Mouse (Mus musculus) layer of hippocampus, adult 2 months (tissue): ENCODE measurements at regions not wholly inside any gene's neighbourhood (a gene's known extent, or its start where the extent isn't known, plus 50 kb on each side); places are given as distances from the start of the nearest gene placed in this dataset.

Source experiments
- DNase-seq, 2 experiments: peaks; one replicate each; pipeline ENCODE4 v3.0.0; 2022; ENCODE audit warnings: low spot score in 2 of 2
- H3K27ac ChIP-seq: fragments of 200-600 bp; 2 replicates; pipeline ENCODE4 v1.8.1; 2022
- H3K4me3 ChIP-seq: fragments of 200-600 bp; 2 replicates; pipeline ENCODE4 v1.8.1; 2022; ENCODE audit warnings: mild to moderate bottlenecking
- CTCF ChIP-seq: fragments of 200-600 bp; conservative IDR thresholded peaks from 2 replicates; pipeline ENCODE4 v1.8.1; 2022; ENCODE audit warnings: antibody characterized with exemption, mild to moderate bottlenecking, moderate library complexity

GRCm38 (mm10) chr11:52561281-52561680 lies 165.1 kb downstream of the 9530068E07Rik start:
- H3K4me3 ChIP-seq: no peak overlapping the region
- H3K27ac ChIP-seq: no peak overlapping the region
- no peak for TF ChIP-seq CTCF
- no peak for DNase-seq

- no peak for TF ChIP-seq CTCF
- Histone ChIP-seq H3K27ac (no peak overlapping the region), H3K4me3 (no peak overlapping the region)
- no peak for DNase-seq
These were observed 169.2 kb downstream of the 9530068E07Rik start for GRCm38 (mm10) chr11:52565457-52565856.

GRCm38 (mm10) chr11:52566026-52566425 lies 169.8 kb downstream of the 9530068E07Rik start:
- no peak for DNase-seq

GRCm38 (mm10) chr11:52567945-52568687 lies 171.9 kb downstream of the 9530068E07Rik start:
- peak in 1 of 2 experiments; percentile 24 for DNase-seq
- no peak overlapping the region for H3K4me3 ChIP-seq
- no peak overlapping the region for H3K27ac ChIP-seq
- peak; percentile 12; the same call in 1 of the 2 replicates for TF ChIP-seq CTCF

More at GRCm38 (mm10) chr11:52566026-52566425, 169.8 kb downstream of the 9530068E07Rik start:
- Histone ChIP-seq H3K4me3 (no peak overlapping the region), H3K27ac (no peak overlapping the region)
- TF ChIP-seq CTCF: no peak

- H3K4me3 ChIP-seq: no peak overlapping the region
- no peak for TF ChIP-seq CTCF
- no peak overlapping the region for H3K27ac ChIP-seq
- DNase-seq: no peak
These were observed 172.6 kb downstream of the 9530068E07Rik start for GRCm38 (mm10) chr11:52568794-52569193.

GRCm38 (mm10) chr11:52569759-52570158 lies 173.5 kb downstream of the 9530068E07Rik start:
- Histone ChIP-seq H3K27ac (no peak overlapping the region), H3K4me3 (no peak overlapping the region)
- no peak for DNase-seq
- no peak for TF ChIP-seq CTCF

GRCm38 (mm10) chr11:52578471-52578870 lies 182.2 kb downstream of the 9530068E07Rik start:
- H3K4me3 ChIP-seq: no peak overlapping the region
- DNase-seq: no peak
- TF ChIP-seq CTCF: no peak
- no peak overlapping the region for H3K27ac ChIP-seq

GRCm38 (mm10) chr11:52579764-52580377 lies 183.6 kb downstream of the 9530068E07Rik start:
- no peak for DNase-seq
- no peak for TF ChIP-seq CTCF
- Histone ChIP-seq H3K4me3 (no peak overlapping the region), H3K27ac (no peak overlapping the region)

GRCm38 (mm10) chr11:52591596-52592180 lies 172.7 kb upstream of the Fstl4 start:
- Histone ChIP-seq H3K27ac (peak overlapping the region; percentile 50; the same call in 1 of the 2 replicates), H3K4me3 (no peak overlapping the region)
- no peak for TF ChIP-seq CTCF
- DNase-seq: peak; percentile 30 to 76

GRCm38 (mm10) chr11:52594092-52594491 lies 170.3 kb upstream of the Fstl4 start:
- TF ChIP-seq CTCF: no peak
- DNase-seq: no peak
- Histone ChIP-seq H3K4me3 (no peak overlapping the region), H3K27ac (no peak overlapping the region)

- TF ChIP-seq CTCF: no peak
- Histone ChIP-seq H3K27ac (peak overlapping the region; percentile 36; the same call in 1 of the 2 replicates), H3K4me3 (no peak overlapping the region)
- no peak for DNase-seq
These were observed 163.2 kb upstream of the Fstl4 start for GRCm38 (mm10) chr11:52601196-52601595.

GRCm38 (mm10) chr11:52602061-52602561 lies 162.3 kb upstream of the Fstl4 start:
- DNase-seq: peak; percentile 45 to 65
- no peak overlapping the region for H3K4me3 ChIP-seq
- peak overlapping the region; percentile 70 for H3K27ac ChIP-seq
- no peak for TF ChIP-seq CTCF

- Histone ChIP-seq H3K27ac (peak overlapping the region; percentile 70), H3K4me3 (no peak overlapping the region)
- no peak for DNase-seq
- TF ChIP-seq CTCF: no peak
These were observed 161.6 kb upstream of the Fstl4 start for GRCm38 (mm10) chr11:52602796-52603195.
